Mouse (Mus musculus): ENCODE measurements around the gene Akap13. TPM values are rescaled to one million over a fixed set of nuclear protein-coding genes. Genes with fewer than 3 reads are reported as not detected.

The Akap13 gene
- total RNA-seq, 2 experiments from 2014 or later = 70.2 to 71.3 TPM

- DNase-seq (ENCODE audit: low spot score in 2 of 2) = no peak
Measured at GRCm38 (mm10) chr7:75655180-75656074, 200.1 kb downstream of the Akap13 start.

GRCm38 (mm10) chr7:75656297-75656852 is 201.0 kb downstream of the Akap13 start:
- no peak for DNase-seq (ENCODE audit: low spot score in 2 of 2)

- no peak for DNase-seq (ENCODE audit: low spot score in 2 of 2)
Measured at GRCm38 (mm10) chr7:75656896-75657295, 201.6 kb downstream of the Akap13 start.

GRCm38 (mm10) chr7:75664455-75664854 is 209.1 kb downstream of the Akap13 start:
- no peak for DNase-seq (ENCODE audit: low spot score in 2 of 2)

- DNase-seq (ENCODE audit: low spot score in 2 of 2) = no peak
Measured at GRCm38 (mm10) chr7:75666982-75667381, 211.6 kb downstream of the Akap13 start.

GRCm38 (mm10) chr7:75667531-75667930 is 212.2 kb downstream of the Akap13 start:
- no peak for DNase-seq (ENCODE audit: low spot score in 2 of 2)

GRCm38 (mm10) chr7:75668396-75668795 is 213.1 kb downstream of the Akap13 start:
- no peak for DNase-seq (ENCODE audit: low spot score in 2 of 2)

- no peak for DNase-seq (ENCODE audit: low spot score in 2 of 2)
Measured at GRCm38 (mm10) chr7:75669416-75669815, 214.1 kb downstream of the Akap13 start.

- no peak for DNase-seq (ENCODE audit: low spot score in 2 of 2)
Measured at GRCm38 (mm10) chr7:75679631-75680030, 224.3 kb downstream of the Akap13 start.

GRCm38 (mm10) chr7:75682901-75683300 is 227.6 kb downstream of the Akap13 start:
- no peak for DNase-seq (ENCODE audit: low spot score in 2 of 2)

GRCm38 (mm10) chr7:75683410-75683809 is 228.1 kb downstream of the Akap13 start:
- DNase-seq (ENCODE audit: low spot score in 2 of 2) = no peak

GRCm38 (mm10) chr7:75684976-75685375 is 229.6 kb downstream of the Akap13 start:
- no peak for DNase-seq (ENCODE audit: low spot score in 2 of 2)

- DNase-seq (ENCODE audit: low spot score in 2 of 2) = no peak
Measured at GRCm38 (mm10) chr7:75686046-75686826, 230.9 kb downstream of the Akap13 start.

GRCm38 (mm10) chr7:75686827-75687164 is 231.5 kb downstream of the Akap13 start:
- no peak for DNase-seq (ENCODE audit: low spot score in 2 of 2)

- DNase-seq (ENCODE audit: low spot score in 2 of 2) = no peak
Measured at GRCm38 (mm10) chr7:75688144-75688543, 232.8 kb downstream of the Akap13 start.

- no peak for DNase-seq (ENCODE audit: low spot score in 2 of 2)
Measured at GRCm38 (mm10) chr7:75694777-75695176, 239.4 kb downstream of the Akap13 start.

- DNase-seq (ENCODE audit: low spot score in 2 of 2) = no peak
Measured at GRCm38 (mm10) chr7:75699836-75700235, 244.5 kb downstream of the Akap13 start.

- no peak for DNase-seq (ENCODE audit: low spot score in 2 of 2)
Measured at GRCm38 (mm10) chr7:75700771-75701345, 245.5 kb downstream of the Akap13 start.

- DNase-seq (ENCODE audit: low spot score in 2 of 2) = no peak
Measured at GRCm38 (mm10) chr7:75701761-75702160, 246.4 kb downstream of the Akap13 start.

GRCm38 (mm10) chr7:75702368-75702767 is 247.0 kb downstream of the Akap13 start:
- no peak for DNase-seq (ENCODE audit: low spot score in 2 of 2)

GRCm38 (mm10) chr7:75702966-75703645 is 247.8 kb downstream of the Akap13 start:
- no peak for DNase-seq (ENCODE audit: low spot score in 2 of 2)

All from layer of hippocampus, postnatal 14 days (tissue).